Mouse (Mus musculus): ENCODE measurements at regions not wholly inside any gene's neighbourhood (a gene's known extent, or its start where the extent isn't known, plus 50 kb on each side); places are given as distances from the start of the nearest gene placed in this dataset. TPM values are rescaled to one million over a fixed set of nuclear protein-coding genes. Genes with fewer than 3 reads are reported as not detected.

Small RNA genes in the stretch of these regions (microRNA-seq; reads per million reads assigned to microRNA genes)
- not detected for gene Gm24370

Data from stomach, embryonic 14.5 days (tissue).